Comparison of ENCODE assay signal across 8 mouse cellular contexts in the genomic region with DNA sequence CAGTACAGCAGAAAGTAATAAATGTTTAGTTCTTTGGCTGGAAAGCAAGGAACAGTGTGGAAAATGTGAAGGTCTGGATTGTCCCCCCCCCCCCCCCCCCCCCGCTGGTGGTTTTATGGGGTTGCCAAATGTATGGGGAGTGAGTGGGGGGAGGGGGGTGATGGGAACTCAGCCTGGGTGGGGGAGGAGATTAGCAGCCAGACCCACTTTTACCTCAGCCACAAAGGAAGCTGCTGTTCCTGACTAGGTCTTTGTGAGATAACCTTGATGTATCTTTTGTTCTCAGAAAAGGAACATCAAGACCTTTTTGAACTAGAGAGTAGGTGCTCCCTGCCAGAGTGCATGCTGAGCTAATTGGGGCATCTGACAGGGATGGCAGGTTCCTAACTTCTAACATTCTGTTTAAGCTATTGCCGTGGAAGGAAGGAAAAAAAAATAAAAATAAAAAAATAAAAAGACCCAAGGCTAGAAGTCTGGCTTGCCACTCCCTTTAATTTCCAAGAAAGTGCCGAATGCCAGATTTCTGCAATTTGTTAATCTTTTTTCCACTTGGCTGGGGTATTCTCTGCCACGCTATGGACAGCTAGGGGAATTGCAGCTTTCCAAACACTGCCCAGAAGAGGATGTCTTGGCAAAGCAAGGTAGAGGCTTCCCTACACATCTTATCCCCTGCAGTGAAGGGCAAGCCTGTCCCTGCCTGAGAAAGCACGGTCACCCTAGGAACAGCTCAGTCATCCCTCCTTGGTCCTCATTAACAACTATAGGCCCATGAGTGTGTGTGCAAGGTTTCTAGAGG. TPM values are rescaled to one million over a fixed set of nuclear protein-coding genes. Genes with fewer than 3 reads are reported as not detected.
A peak's percentile ranks its signal among the peaks of the same experiment; 100 is the strongest.
DNase-seq lines count a peak whose midpoint lies in the region; ATAC-seq and TF ChIP-seq lines count a peak whose summit lies in the region.
"Had no signal": no experiment of that assay in that cellular context is flagged by ENCODE, and none has a peak within 500 bp of the region (broad histone marks: within the 10 kb centered on the region; RNA-seq: fewer than 3 reads in every experiment).

No protein-coding gene starts in this region.

- no peaks in the 10 kb centered on the region for H3K79me2 ChIP-seq in MEL (ENCODE audit: control insufficient read depth, insufficient read depth, low read length, poor library complexity)

- no peaks in the 10 kb centered on the region for H3K9me3 ChIP-seq in MEL (replicated peaks; ENCODE audit: insufficient read depth, low read length)
- H3K9me3 ChIP-seq: embryonic facial prominence, embryonic 12.5 days had no signal

- no peak for DNase-seq in layer of hippocampus, adult 2 months (ENCODE audit: low spot score in 2 of 2)
- no peak for DNase-seq in layer of hippocampus, adult 9-10 months (ENCODE audit: low spot score)
- DNase-seq in MEL (ENCODE audit: low read depth, low spot score), result peak; percentile 51
- peak; percentile 35 to 36 for DNase-seq in cerebellum, adult 18-20 months
- no peak for DNase-seq in left cerebral cortex, adult 9 months (ENCODE audit: low spot score in 2 of 2)
- no peak for DNase-seq in T-cell, adult 2 months (ENCODE audit: low spot score)

- H3K27me3 ChIP-seq in MEL (ENCODE audit: control insufficient read depth in 1 of 2, insufficient read depth in 2 of 2, low read length in 2 of 2), result no peaks in the 10 kb centered on the region
- H3K27me3 ChIP-seq: embryonic facial prominence, embryonic 12.5 days had no signal

- no peak overlapping the region for H3K4me3 ChIP-seq in layer of hippocampus, adult 2 months
- H3K4me3 ChIP-seq in MEL (ENCODE audit: control insufficient read depth in 1 of 2, insufficient read depth in 1 of 2, low read depth in 2 of 2, low read length in 2 of 2), result no peak overlapping the region
- H3K4me3 ChIP-seq: embryonic facial prominence, embryonic 12.5 days had no signal

- H3K9ac ChIP-seq in MEL (ENCODE audit: control insufficient read depth, low read depth, low read length, poor library complexity, severe bottlenecking), result no peak overlapping the region
- H3K9ac ChIP-seq: embryonic facial prominence, embryonic 12.5 days had no signal

- ATAC-seq in inflammation-experienced regulatory T-cells, adult 6 months, result peak; percentile 35

- no peak for TF ChIP-seq POLR2A in MEL (IDR thresholded peaks at IDR 0.05; ENCODE audit: control insufficient read depth in 1 of 2, insufficient read depth in 1 of 2, low read depth in 1 of 2, low read length in 2 of 2, poor library complexity in 1 of 2)

- H3K27ac ChIP-seq in layer of hippocampus, adult 2 months, result no peak overlapping the region
- no peak overlapping the region for H3K27ac ChIP-seq in MEL (ENCODE audit: control insufficient read depth, low read depth, low read length)
- H3K27ac ChIP-seq: embryonic facial prominence, embryonic 12.5 days had no signal

- peaks cover 17 to 22% of the 10 kb centered on the region in 2 experiments for H3K4me1 ChIP-seq in MEL (ENCODE audit: control insufficient read depth in 1 of 2, insufficient read depth in 2 of 2, low read length in 2 of 2)
- H3K4me1 ChIP-seq: embryonic facial prominence, embryonic 12.5 days had no signal

- peak; percentile 54 to 66; a peak in 3 of 4 replicates for TF ChIP-seq EP300 in MEL (IDR thresholded peaks at IDR 0.05; ENCODE audit: low read depth in 1 of 2, low read length in 2 of 2)

- TF ChIP-seq RAD21 in MEL (IDR thresholded peaks at IDR 0.05; ENCODE audit: low read depth, low read length), result no peak

- TF ChIP-seq CTCF in layer of hippocampus, adult 2 months (conservative IDR thresholded peaks at IDR 0.05), result peak; percentile 74
- no peak for TF ChIP-seq CTCF in MEL (IDR thresholded peaks at IDR 0.05 in 2 of 3, conservative IDR thresholded peaks at IDR 0.05 in 1 of 3; ENCODE audit: control insufficient read depth in 1 of 3, insufficient read depth in 1 of 3, low read depth in 2 of 3, low read length in 3 of 3, poor library complexity in 1 of 3, severe bottlenecking in 1 of 3)

- H3K36me3 ChIP-seq in MEL (ENCODE audit: control insufficient read depth in 1 of 2, insufficient read depth in 2 of 2, low read length in 2 of 2), result peaks cover 0 to 13% of the 10 kb centered on the region in 2 experiments; a peak in 2 of 4 replicates
- H3K36me3 ChIP-seq: embryonic facial prominence, embryonic 12.5 days had no signal

TF ChIP-seq in MEL, 35 proteins besides CTCF, POLR2A, EP300 and RAD21:
- TF ChIP-seq E2F4 (IDR thresholded peaks at IDR 0.05; ENCODE audit: borderline replicate concordance, low read depth, low read length) (no peak), TAL1 (IDR thresholded peaks at IDR 0.05; ENCODE audit: low read length) (no peak), MEF2A (IDR thresholded peaks at IDR 0.05; ENCODE audit: extremely low read depth, insufficient replicate concordance, low read depth, low read length, poor library complexity, severe bottlenecking) (no peak), ZC3H11A (IDR thresholded peaks at IDR 0.05; ENCODE audit: low read depth, low read length) (no peak), MAX (IDR thresholded peaks at IDR 0.05; ENCODE audit: low read length) (no peak), POLR2AphosphoS5 (IDR thresholded peaks at IDR 0.05; ENCODE audit: borderline replicate concordance, low read depth, low read length) (no peak), MYC (IDR thresholded peaks at IDR 0.05; ENCODE audit: low read depth, low read length) (no peak), CHD1 (IDR thresholded peaks at IDR 0.05; ENCODE audit: low read depth, low read length) (no peak), USF1 (IDR thresholded peaks at IDR 0.05; ENCODE audit: low read depth, low read length) (no peak), USF2 (IDR thresholded peaks at IDR 0.05; ENCODE audit: borderline replicate concordance in 1 of 2, insufficient read depth in 1 of 2, low read depth in 1 of 2, low read length in 2 of 2) (no peak), MAZ (IDR thresholded peaks at IDR 0.05; ENCODE audit: low read depth, low read length) (0 out of 2 replicates have a peak, but pooled peaks have one; percentile 14), NRF1 (IDR thresholded peaks at IDR 0.05; ENCODE audit: insufficient read depth, low read depth, low read length, poor library complexity, severe bottlenecking) (no peak), UBTF (IDR thresholded peaks at IDR 0.05; ENCODE audit: borderline replicate concordance, insufficient read depth, low read depth, low read length) (no peak), ETS1 (IDR thresholded peaks at IDR 0.05; ENCODE audit: low read depth, low read length) (0 out of 2 replicates have a peak, but pooled peaks have one; percentile 17), BHLHE40 (IDR thresholded peaks at IDR 0.05; ENCODE audit: borderline replicate concordance, low read depth, low read length) (no peak), CHD2 (IDR thresholded peaks at IDR 0.05; ENCODE audit: low read length) (no peak), TCF12 (IDR thresholded peaks at IDR 0.05; ENCODE audit: low read depth, low read length) (peak; percentile 55), GATA1 (IDR thresholded peaks at IDR 0.05; ENCODE audit: low read depth, low read length) (peak; percentile 44), ZNF384 (IDR thresholded peaks at IDR 0.05; ENCODE audit: low read depth, low read length) (no peak), POLR2AphosphoS2 (IDR thresholded peaks at IDR 0.05; ENCODE audit: low read length) (no peak), GABPA (IDR thresholded peaks at IDR 0.05; ENCODE audit: low read depth, low read length) (no peak)
TF ChIP-seq in MEL: peak in this region for 4.

RNA-seq across cellular contexts. Expression of a gene that starts 35.3 kb away (rescaled TPM):
- 1 to 10 TPM; 3.4 to 4.0 TPM for total RNA-seq in layer of hippocampus, adult 2 months (2021)
- 0.03 and 0.12 TPM in 2 replicates for total RNA-seq in MEL (2012; rRNA removed)
- polyA plus RNA-seq in MEL (2012; ENCODE audit: insufficient read depth in 1 of 2, insufficient read length in 2 of 2, low read depth in 1 of 2, low replicate concordance in 2 of 2, missing spikeins in 1 of 2), result under 1 TPM in 1 of 2 experiments, not detected in 1; 0.19 TPM
- polyA plus RNA-seq in inflammation-experienced regulatory T-cells, adult 6 months (2017; shearing (Covaris generic)), result 100 to 1,000 TPM in 2 of 3 experiments, 10 to 100 TPM in 1; 87.8 to 325 (median 303) TPM

Comparison
In these comparisons a context has a peak if more than half of its experiments do, and no peak if none do; other contexts are left out.
1. DNase-seq: peak in MEL (single experiment) and cerebellum, adult 18-20 months (2 of 2); none in layer of hippocampus, adult 2 months (0 of 2), layer of hippocampus, adult 9-10 months (single experiment), left cerebral cortex, adult 9 months (0 of 2) and T-cell, adult 2 months (single experiment).